Mouse (Mus musculus) WW6 (cell line): ENCODE data around the gene Ptprj.
"Not testable (repeated sequence)": the region's sequence is repeated elsewhere in the genome, so short reads cannot be mapped to it uniquely, and the experiment has no call there.

Experiments
- DNase-seq: peaks from one replicate; pipeline ENCODE4 v3.0.0-alpha.2; 2013; ENCODE audit warnings: low read depth, low spot score

Gene Ptprj

GRCm38 (mm10) chr2:90577451-90578279 is 2.8 kb downstream of the Ptprj start:
- DNase-seq: no peak

DNA sequence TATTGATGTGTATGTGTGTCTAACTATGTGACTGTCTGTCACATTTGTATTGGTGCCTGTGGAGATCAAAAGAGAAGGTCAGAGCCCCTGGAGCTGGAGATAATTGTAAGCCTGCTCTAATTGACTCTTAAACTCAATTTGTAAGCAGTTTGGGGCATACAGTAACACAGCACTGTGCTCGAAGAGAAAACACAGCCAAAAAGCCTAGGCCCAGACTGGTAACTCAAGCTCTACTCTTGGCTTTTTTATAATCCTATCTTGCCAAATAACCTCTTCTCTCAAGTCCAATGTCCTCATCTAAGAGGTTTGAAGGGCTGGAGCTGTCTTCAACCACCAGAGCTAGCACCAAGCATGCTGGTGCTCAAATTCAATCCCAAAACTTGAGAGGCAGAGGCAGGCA is 3.5 kb downstream of the Ptprj start:
- DNase-seq: no peak

GRCm38 (mm10) chr2:90576411-90576810 is 4.0 kb downstream of the Ptprj start:
- no peak for DNase-seq

GRCm38 (mm10) chr2:90575713-90576112 is 4.7 kb downstream of the Ptprj start:
- DNase-seq: no peak

- no peak for DNase-seq
These were observed 5.3 kb downstream of the Ptprj start for GRCm38 (mm10) chr2:90575116-90575515.

DNA sequence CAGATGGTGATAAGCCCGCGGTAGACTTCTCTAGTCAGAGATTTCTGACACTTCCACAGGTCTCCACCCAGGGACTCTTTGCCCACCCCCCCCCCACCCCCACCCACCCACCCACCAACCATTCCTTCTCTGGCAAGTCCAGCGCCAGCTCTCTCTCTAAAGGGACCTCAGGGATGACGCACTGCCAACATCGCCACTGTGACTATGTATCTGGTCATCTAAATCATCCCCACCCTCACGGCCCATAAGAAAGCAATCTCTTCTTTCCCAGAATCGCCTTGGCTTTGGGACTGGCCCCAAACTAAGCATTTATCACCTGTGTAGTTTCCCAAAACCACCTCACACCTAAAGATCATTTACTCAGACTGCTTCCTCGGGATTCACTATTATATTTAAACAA is 5.9 kb downstream of the Ptprj start:
- DNase-seq: no peak

DNA sequence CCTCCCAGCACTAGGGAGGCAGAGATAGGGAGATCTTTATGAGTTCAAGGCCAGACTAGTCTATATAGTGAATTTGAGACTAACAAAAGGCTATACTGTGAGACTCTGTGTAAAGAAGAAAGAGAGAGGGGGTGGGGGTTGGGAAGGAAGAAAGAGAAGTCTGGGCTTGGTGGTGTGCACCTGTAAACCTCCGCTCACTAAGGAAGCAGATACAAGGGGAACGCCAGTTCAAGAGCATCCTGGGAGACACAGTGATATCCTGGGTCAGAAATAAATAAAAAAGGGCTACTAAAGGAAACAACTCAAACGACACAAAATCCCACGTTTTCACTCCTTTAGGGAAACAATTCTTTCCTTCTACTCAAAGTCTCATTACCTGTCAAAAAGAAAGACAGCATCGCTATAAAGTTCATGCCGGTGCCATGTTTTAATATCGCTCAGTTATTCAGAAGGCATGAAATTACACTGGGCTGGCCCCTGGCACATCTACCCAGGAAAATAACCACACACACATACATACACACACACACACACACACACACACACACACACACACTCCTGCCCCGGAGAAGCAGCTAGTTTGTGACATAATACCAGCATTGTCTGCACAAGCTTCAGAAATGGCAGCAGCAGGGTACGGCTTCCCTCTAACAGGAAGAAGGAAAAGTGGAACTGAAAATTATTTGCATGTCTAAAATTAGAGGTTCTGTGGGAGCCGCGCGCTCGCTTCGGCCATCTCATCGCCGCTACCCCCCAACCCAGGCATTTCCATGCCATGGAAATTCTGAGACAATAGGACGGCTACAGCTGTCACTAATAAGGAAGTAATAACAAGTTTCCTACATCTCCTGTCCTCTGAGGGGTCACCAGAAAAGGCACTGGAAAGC is 6.6 kb downstream of the Ptprj start:
- DNase-seq: no peak

- no peak for DNase-seq
These were observed 8.3 kb downstream of the Ptprj start for GRCm38 (mm10) chr2:90572126-90572525.

GRCm38 (mm10) chr2:90571399-90571798 is 9.0 kb downstream of the Ptprj start:
- DNase-seq: not testable (repeated sequence)

DNA sequence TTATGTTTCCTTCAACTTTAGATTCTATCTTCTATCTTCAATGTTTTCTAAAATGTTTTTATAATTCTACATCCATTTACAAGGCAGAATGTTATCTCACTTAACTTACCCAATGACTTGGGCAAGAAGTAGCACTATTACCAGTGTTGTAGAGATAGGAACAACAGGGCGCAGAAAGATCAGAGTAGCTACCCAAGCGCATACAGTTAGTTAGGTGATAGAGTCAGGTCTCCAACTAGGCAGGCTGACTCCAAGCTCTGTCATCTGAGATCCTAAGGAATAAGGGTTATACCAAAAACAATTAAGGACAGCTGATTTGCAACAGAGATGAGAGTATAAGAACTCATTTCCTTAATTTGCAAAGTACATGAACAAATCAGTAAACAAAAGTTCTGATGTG is 9.6 kb downstream of the Ptprj start:
- no peak for DNase-seq

GRCm38 (mm10) chr2:90570216-90570615 is 10.2 kb downstream of the Ptprj start:
- no peak for DNase-seq

- DNase-seq: no peak
These were observed 11.4 kb downstream of the Ptprj start for GRCm38 (mm10) chr2:90568961-90569481.

DNA sequence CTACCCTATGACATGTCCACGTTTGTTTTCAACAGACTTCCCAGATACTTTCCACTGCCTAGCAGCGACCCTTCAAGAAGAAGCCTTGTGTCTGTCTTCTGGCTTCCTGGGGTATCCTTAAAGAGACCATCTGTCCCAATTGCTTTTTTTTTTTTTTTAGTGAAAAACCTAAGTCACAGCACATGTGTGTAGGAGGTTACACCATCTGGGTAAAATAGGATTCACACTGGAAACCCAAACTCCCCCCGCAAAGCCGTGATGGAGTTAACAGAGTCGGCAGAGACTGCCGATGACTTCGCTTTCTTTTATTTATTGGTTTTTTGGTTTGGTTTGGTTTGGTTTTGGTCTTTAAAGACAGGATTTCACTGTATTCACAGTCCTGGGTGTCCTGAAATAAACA is 12.4 kb downstream of the Ptprj start:
- DNase-seq: no peak

GRCm38 (mm10) chr2:90566773-90567528 is 13.5 kb downstream of the Ptprj start:
- DNase-seq: no peak

GRCm38 (mm10) chr2:90566046-90566445 is 14.4 kb downstream of the Ptprj start:
- no peak for DNase-seq

- no peak for DNase-seq
These were observed 15.1 kb downstream of the Ptprj start for GRCm38 (mm10) chr2:90565192-90565929.

- no peak for DNase-seq
These were observed 15.9 kb downstream of the Ptprj start for GRCm38 (mm10) chr2:90564552-90564951.

- DNase-seq: no peak
These were observed 17.3 kb downstream of the Ptprj start for GRCm38 (mm10) chr2:90563171-90563570.

- DNase-seq: no peak
These were observed 18.2 kb downstream of the Ptprj start for GRCm38 (mm10) chr2:90562126-90562670.

DNA sequence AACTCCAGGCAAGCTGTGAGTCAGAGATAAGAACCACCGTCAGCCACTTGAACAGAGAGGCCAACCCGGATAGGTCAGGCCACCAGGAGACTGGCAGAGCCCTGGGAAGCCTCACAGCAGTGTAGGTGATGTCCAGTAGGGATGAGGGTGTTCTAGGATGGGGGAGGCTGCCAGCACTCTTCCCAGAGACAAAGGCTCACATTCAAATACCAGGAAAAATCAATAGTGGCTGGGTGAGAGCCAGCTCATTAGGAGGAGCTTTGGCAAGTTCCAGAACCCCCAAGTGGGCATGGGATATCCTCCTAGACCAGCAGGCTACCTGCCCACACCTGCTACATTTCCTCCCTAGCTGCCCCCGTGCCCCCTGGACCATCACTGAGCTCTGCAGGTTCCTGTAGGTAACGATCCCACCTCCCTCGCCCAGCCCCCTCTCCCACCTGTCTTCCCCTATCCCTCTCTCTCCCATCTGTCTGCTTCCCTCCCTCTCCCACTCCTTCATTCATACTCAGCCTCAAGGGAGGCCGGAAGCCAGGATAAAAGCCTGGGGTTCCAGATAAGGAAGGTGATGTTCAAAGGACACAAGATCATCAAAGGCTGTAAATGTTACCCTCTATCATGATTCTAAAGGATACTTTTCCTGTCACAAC is 20.1 kb downstream of the Ptprj start:
- DNase-seq: no peak
